22 mouse cellular contexts compared by ENCODE assay signal in the genomic region with DNA sequence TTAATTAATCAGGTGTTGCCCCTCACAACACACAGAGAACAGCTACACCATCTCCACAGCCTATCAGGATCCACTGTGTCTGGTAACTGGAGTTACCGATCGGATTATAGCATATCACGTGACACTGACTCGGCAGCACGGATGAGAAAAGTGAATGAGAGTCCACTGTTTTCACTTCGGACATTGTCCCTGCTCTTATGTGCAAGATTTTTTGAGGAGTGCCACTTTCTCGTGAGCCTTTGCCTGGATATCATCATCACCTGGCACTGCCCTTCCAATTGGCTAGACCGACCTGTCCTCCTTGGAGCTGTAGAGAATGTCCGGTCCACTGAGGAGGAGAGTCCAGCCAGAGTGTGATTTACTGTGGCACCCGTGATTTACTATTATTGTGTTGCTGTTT.
"Had no signal": no experiment of that assay in that cellular context is flagged by ENCODE, and none has a peak within 500 bp of the region (broad histone marks: within the 10 kb centered on the region; RNA-seq: fewer than 3 reads in every experiment).

No protein-coding gene starts in this region.

- H3K4me2 ChIP-seq: forebrain, embryonic 15.5 days; heart, embryonic 15.5 days; hindbrain, embryonic 13.5 days; hindbrain, embryonic 15.5 days; limb, embryonic 13.5 days; limb, embryonic 15.5 days; liver, embryonic 12.5 days had no signal

- H3K9ac ChIP-seq: forebrain, embryonic 15.5 days; forebrain, postnatal 0 days; heart, embryonic 13.5 days; heart, embryonic 15.5 days; hindbrain, embryonic 13.5 days; hindbrain, embryonic 15.5 days; limb, embryonic 13.5 days; limb, embryonic 15.5 days; liver, embryonic 12.5 days; liver, embryonic 14.5 days had no signal

- H3K9me3 ChIP-seq: forebrain, embryonic 15.5 days; heart, embryonic 10.5 days; heart, embryonic 13.5 days; heart, embryonic 15.5 days; hindbrain, embryonic 13.5 days; hindbrain, embryonic 15.5 days; limb, embryonic 13.5 days; limb, embryonic 15.5 days; liver, embryonic 12.5 days had no signal

- H3K27ac ChIP-seq: forebrain, embryonic 15.5 days; heart, embryonic 10.5 days; heart, embryonic 15.5 days; hindbrain, embryonic 13.5 days; hindbrain, embryonic 15.5 days; hindbrain, postnatal 0 days; limb, embryonic 13.5 days; limb, embryonic 15.5 days; liver, embryonic 12.5 days; liver, embryonic 14.5 days had no signal

- DNase-seq: forebrain, postnatal 0 days; gastrocnemius, postnatal 14 days; gastrocnemius, postnatal 36 days; heart, adult 18-20 months; heart, postnatal 14 days; kidney, adult 11 months; kidney, adult 8-10 months; kidney, postnatal 36 days; layer of hippocampus, adult 9-11 months; layer of hippocampus, postnatal 36 days; left cerebral cortex, postnatal 4 days had no signal

- H3K4me1 ChIP-seq: forebrain, embryonic 15.5 days; hindbrain, embryonic 13.5 days; hindbrain, embryonic 15.5 days; limb, embryonic 13.5 days; limb, embryonic 15.5 days; liver, embryonic 12.5 days had no signal

- H3K27me3 ChIP-seq: forebrain, embryonic 15.5 days; heart, embryonic 13.5 days; heart, embryonic 15.5 days; hindbrain, embryonic 13.5 days; hindbrain, embryonic 15.5 days; limb, embryonic 13.5 days; limb, embryonic 15.5 days; liver, embryonic 12.5 days had no signal

- H3K4me3 ChIP-seq: forebrain, embryonic 15.5 days; heart, embryonic 10.5 days; heart, embryonic 13.5 days; heart, embryonic 15.5 days; hindbrain, embryonic 13.5 days; hindbrain, embryonic 15.5 days; limb, embryonic 13.5 days; limb, embryonic 15.5 days; liver, embryonic 12.5 days had no signal

- ATAC-seq: forebrain, embryonic 15.5 days; forebrain, postnatal 0 days; hindbrain, postnatal 0 days; liver, embryonic 12.5 days had no signal

- H3K36me3 ChIP-seq: forebrain, embryonic 15.5 days; heart, embryonic 10.5 days; heart, embryonic 13.5 days; heart, embryonic 15.5 days; hindbrain, embryonic 13.5 days; limb, embryonic 13.5 days; limb, embryonic 15.5 days; liver, embryonic 12.5 days had no signal
